Mouse (Mus musculus): ENCODE measurements around the gene Neil3.

DNA sequence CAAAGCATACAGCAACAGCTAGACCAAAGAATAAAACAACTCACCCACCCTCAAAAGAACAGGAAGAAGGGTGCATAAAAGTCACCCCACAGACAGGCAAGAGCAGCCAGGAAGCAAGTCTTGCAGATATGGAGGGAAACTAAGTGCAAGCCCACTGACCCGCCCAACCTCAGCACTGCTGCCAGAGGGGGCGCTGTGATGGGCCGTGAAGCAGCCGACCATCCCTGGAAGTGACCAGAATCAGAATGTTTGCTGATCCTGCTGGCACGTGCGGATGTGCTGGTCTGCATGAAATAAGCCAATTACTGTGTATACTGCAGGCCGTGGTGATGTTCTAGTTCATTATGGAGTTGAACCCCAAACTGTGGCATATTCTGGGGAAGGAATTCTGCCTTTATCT is 26.6 kb downstream of the Neil3 start:
- TF ChIP-seq CTCF (IDR thresholded peaks at IDR 0.05; ENCODE audit: borderline replicate concordance, control insufficient read depth, extremely low read depth, insufficient read depth, low read length, poor library complexity) (no peak), POLR2A (IDR thresholded peaks at IDR 0.05; ENCODE audit: control insufficient read depth, extremely low read depth, insufficient read depth, low read length, poor library complexity) (no peak)

All from thymus, adult 2 months (tissue).